In genomic region chr1:192312446-192312845, GRCm38 (mm10) we compare ENCODE assay signal across 19 mouse cellular contexts.
DNase-seq lines count a peak whose midpoint lies in the region; ATAC-seq and TF ChIP-seq lines count a peak whose summit lies in the region.
"Had no signal": no experiment of that assay in that cellular context is flagged by ENCODE, and none has a peak within 500 bp of the region (broad histone marks: within the 10 kb centered on the region; RNA-seq: fewer than 3 reads in every experiment).

No protein-coding gene starts in this region.

- peaks cover 16% of the 10 kb centered on the region for H3K4me1 ChIP-seq in intestine, embryonic 15.5 days (replicated peaks)
- peaks cover 9% of the 10 kb centered on the region for H3K4me1 ChIP-seq in intestine, postnatal 0 days (replicated peaks; ENCODE audit: control insufficient read depth, insufficient read depth, low read length)
- peaks cover 19% of the 10 kb centered on the region for H3K4me1 ChIP-seq in midbrain, embryonic 13.5 days (replicated peaks)
- peaks cover 4% of the 10 kb centered on the region; the same call in 1 of the 2 replicates for H3K4me1 ChIP-seq in midbrain, postnatal 0 days (ENCODE audit: insufficient read depth, low read length)
- H3K4me1 ChIP-seq in midbrain, embryonic 15.5 days, result peaks cover 21% of the 10 kb centered on the region
- peaks cover 13% of the 10 kb centered on the region for H3K4me1 ChIP-seq in kidney, embryonic 15.5 days
- H3K4me1 ChIP-seq: embryonic facial prominence, embryonic 15.5 days had no signal

- no peak overlapping the region for H3K4me3 ChIP-seq in intestine, embryonic 15.5 days (replicated peaks)
- no peak overlapping the region for H3K4me3 ChIP-seq in intestine, postnatal 0 days (ENCODE audit: low read depth, low read length)
- no peak overlapping the region for H3K4me3 ChIP-seq in midbrain, embryonic 13.5 days (replicated peaks)
- H3K4me3 ChIP-seq in midbrain, postnatal 0 days (ENCODE audit: low read depth, low read length), result no peak overlapping the region
- no peak overlapping the region for H3K4me3 ChIP-seq in midbrain, embryonic 15.5 days
- H3K4me3 ChIP-seq in kidney, embryonic 15.5 days (replicated peaks), result no peak overlapping the region
- H3K4me3 ChIP-seq: embryonic facial prominence, embryonic 15.5 days; forebrain, embryonic 15.5 days; heart, embryonic 13.5 days; hindbrain, embryonic 15.5 days had no signal

- no peak for TF ChIP-seq CTCF in intestine, postnatal 0 days (IDR thresholded peaks at IDR 0.05; ENCODE audit: low read depth)
- TF ChIP-seq CTCF in midbrain, postnatal 0 days (IDR thresholded peaks at IDR 0.05), result no peak

- WGBS in intestine, embryonic 15.5 days, result 45% methylated on average over 4 of the region's 4 CpGs
- 27% methylated on average over 4 of the region's 4 CpGs for WGBS in intestine, postnatal 0 days
- WGBS in midbrain, embryonic 13.5 days, result 26% methylated on average over 4 of the region's 4 CpGs
- 23% methylated on average over 4 of the region's 4 CpGs for WGBS in midbrain, postnatal 0 days
- WGBS in midbrain, embryonic 15.5 days, result 22% methylated on average over 4 of the region's 4 CpGs
- 42% methylated on average over 4 of the region's 4 CpGs for WGBS in kidney, embryonic 15.5 days

- H3K9ac ChIP-seq in intestine, embryonic 15.5 days, result no peak overlapping the region
- no peak overlapping the region for H3K9ac ChIP-seq in intestine, postnatal 0 days (ENCODE audit: low read depth, low read length)
- H3K9ac ChIP-seq in midbrain, embryonic 13.5 days (replicated peaks), result no peak overlapping the region
- no peak overlapping the region for H3K9ac ChIP-seq in midbrain, postnatal 0 days (replicated peaks; ENCODE audit: low read length, poor library complexity, severe bottlenecking)
- H3K9ac ChIP-seq in midbrain, embryonic 15.5 days, result no peak overlapping the region
- H3K9ac ChIP-seq in kidney, embryonic 15.5 days, result no peak overlapping the region
- H3K9ac ChIP-seq: embryonic facial prominence, embryonic 15.5 days; forebrain, embryonic 15.5 days; heart, embryonic 13.5 days; hindbrain, embryonic 15.5 days had no signal

- no peak for DNase-seq in midbrain, postnatal 0 days (ENCODE audit: low spot score)
- DNase-seq in kidney, postnatal 10 days, result no peak
- DNase-seq in frontal cortex, postnatal 14 days (ENCODE audit: low spot score in 2 of 2), result no peak
- DNase-seq: adrenal gland, adult 8-10 months; adrenal gland, postnatal 36 days; cerebellum, adult 11 months; cerebellum, adult 8-10 months; cerebellum, postnatal 14 days; gastrocnemius, postnatal 14 days; heart, postnatal 36 days had no signal

- H3K27me3 ChIP-seq in intestine, embryonic 15.5 days (replicated peaks), result no peaks in the 10 kb centered on the region
- no peaks in the 10 kb centered on the region for H3K27me3 ChIP-seq in intestine, postnatal 0 days (replicated peaks; ENCODE audit: control insufficient read depth, insufficient read depth, low read length)
- no peaks in the 10 kb centered on the region for H3K27me3 ChIP-seq in midbrain, embryonic 13.5 days
- no peaks in the 10 kb centered on the region for H3K27me3 ChIP-seq in midbrain, postnatal 0 days (ENCODE audit: insufficient read depth, low read length)
- H3K27me3 ChIP-seq in midbrain, embryonic 15.5 days (replicated peaks), result no peaks in the 10 kb centered on the region
- H3K27me3 ChIP-seq in kidney, embryonic 15.5 days, result no peaks in the 10 kb centered on the region
- H3K27me3 ChIP-seq: embryonic facial prominence, embryonic 15.5 days; forebrain, embryonic 15.5 days; heart, embryonic 13.5 days; hindbrain, embryonic 15.5 days had no signal

- H3K4me2 ChIP-seq in intestine, embryonic 15.5 days (replicated peaks), result no peak overlapping the region
- no peak overlapping the region for H3K4me2 ChIP-seq in intestine, postnatal 0 days (replicated peaks; ENCODE audit: low read depth)
- no peak overlapping the region for H3K4me2 ChIP-seq in midbrain, embryonic 13.5 days (replicated peaks)
- no peak overlapping the region for H3K4me2 ChIP-seq in midbrain, postnatal 0 days (ENCODE audit: low read depth, low read length, poor library complexity, severe bottlenecking)
- H3K4me2 ChIP-seq in midbrain, embryonic 15.5 days, result no peak overlapping the region
- no peak overlapping the region for H3K4me2 ChIP-seq in kidney, embryonic 15.5 days
- H3K4me2 ChIP-seq: embryonic facial prominence, embryonic 15.5 days; forebrain, embryonic 15.5 days; heart, embryonic 13.5 days; hindbrain, embryonic 15.5 days had no signal

- ATAC-seq in intestine, embryonic 15.5 days, result no peak
- ATAC-seq in intestine, postnatal 0 days, result no peak
- ATAC-seq in midbrain, embryonic 13.5 days, result peak; percentile 45; the same call in 1 of the 2 replicates
- ATAC-seq in midbrain, postnatal 0 days (ENCODE audit: low FRiP score), result no peak
- no peak for ATAC-seq in midbrain, embryonic 15.5 days (replicated peaks)
- no peak for ATAC-seq in kidney, embryonic 15.5 days (replicated peaks; ENCODE audit: low FRiP score)
- ATAC-seq: forebrain, embryonic 15.5 days had no signal

- no peaks in the 10 kb centered on the region for H3K9me3 ChIP-seq in intestine, embryonic 15.5 days
- no peaks in the 10 kb centered on the region for H3K9me3 ChIP-seq in intestine, postnatal 0 days (ENCODE audit: control insufficient read depth)
- H3K9me3 ChIP-seq in midbrain, embryonic 13.5 days, result no peaks in the 10 kb centered on the region
- H3K9me3 ChIP-seq in midbrain, postnatal 0 days (ENCODE audit: low read length), result no peaks in the 10 kb centered on the region
- no peaks in the 10 kb centered on the region for H3K9me3 ChIP-seq in midbrain, embryonic 15.5 days
- H3K9me3 ChIP-seq in kidney, embryonic 15.5 days (replicated peaks), result no peaks in the 10 kb centered on the region
- H3K9me3 ChIP-seq: embryonic facial prominence, embryonic 15.5 days; forebrain, embryonic 15.5 days; hindbrain, embryonic 15.5 days had no signal

- H3K27ac ChIP-seq in intestine, embryonic 15.5 days, result peak overlapping the region; percentile 76; the same call in 1 of the 2 replicates
- no peak overlapping the region for H3K27ac ChIP-seq in intestine, postnatal 0 days (ENCODE audit: low read depth, low read length)
- no peak overlapping the region for H3K27ac ChIP-seq in midbrain, embryonic 13.5 days
- H3K27ac ChIP-seq in midbrain, postnatal 0 days (ENCODE audit: low read depth, low read length), result no peak overlapping the region
- H3K27ac ChIP-seq in midbrain, embryonic 15.5 days, result 0 out of 2 replicates have a peak overlapping the region, but pooled peaks have one; percentile 10
- no peak overlapping the region for H3K27ac ChIP-seq in kidney, embryonic 15.5 days
- H3K27ac ChIP-seq: embryonic facial prominence, embryonic 15.5 days; forebrain, embryonic 15.5 days; heart, embryonic 13.5 days; hindbrain, embryonic 15.5 days had no signal

- no peaks in the 10 kb centered on the region for H3K36me3 ChIP-seq in intestine, embryonic 15.5 days
- no peaks in the 10 kb centered on the region for H3K36me3 ChIP-seq in intestine, postnatal 0 days (ENCODE audit: control insufficient read depth, insufficient read depth)
- H3K36me3 ChIP-seq in midbrain, embryonic 13.5 days, result no peaks in the 10 kb centered on the region
- no peaks in the 10 kb centered on the region for H3K36me3 ChIP-seq in midbrain, postnatal 0 days (ENCODE audit: insufficient read depth, low read length)
- H3K36me3 ChIP-seq in midbrain, embryonic 15.5 days (replicated peaks), result no peaks in the 10 kb centered on the region
- H3K36me3 ChIP-seq in kidney, embryonic 15.5 days, result no peaks in the 10 kb centered on the region
- H3K36me3 ChIP-seq: embryonic facial prominence, embryonic 15.5 days; forebrain, embryonic 15.5 days; heart, embryonic 13.5 days; hindbrain, embryonic 15.5 days had no signal

Comparison
In these comparisons a context has a peak if more than half of its experiments do, and no peak if none do; other contexts are left out.
1. H3K27ac ChIP-seq: peak in intestine, embryonic 15.5 days (single experiment) and midbrain, embryonic 15.5 days (single experiment); none in intestine, postnatal 0 days (single experiment), midbrain, embryonic 13.5 days (single experiment), midbrain, postnatal 0 days (single experiment) and kidney, embryonic 15.5 days (single experiment).